Mouse (Mus musculus) CH12.LX (cell line): Measurements from ENCODE around the gene Arcn1.

ENCODE experiments used
- PAX5 ChIP-seq: IDR thresholded peaks from 2 replicates; pipeline ENCODE4 v1.6.1; 2012; ENCODE audit warnings: low read length, inconsistent platforms, mixed read lengths
- USF1 ChIP-seq: IDR thresholded peaks from 2 replicates; pipeline ENCODE4 v1.6.1; 2014; ENCODE audit warnings: low read depth, mild to moderate bottlenecking, inconsistent platforms, low read length, improper control_type of control experiment
- ZC3H11A ChIP-seq: IDR thresholded peaks from 2 replicates; pipeline ENCODE4 v1.6.1; 2012; ENCODE audit warnings: low read depth, mild to moderate bottlenecking, inconsistent platforms, low read length, improper control_type of control experiment

GRCm38 (mm10) chr9:44717822-44718242 lies 49.8 kb downstream of the Arcn1 start:
- TF ChIP-seq ZC3H11A (no peak), USF1 (no peak), PAX5 (no peak)
